Mouse (Mus musculus): ENCODE results near the gene Rcbtb2.

DNA sequence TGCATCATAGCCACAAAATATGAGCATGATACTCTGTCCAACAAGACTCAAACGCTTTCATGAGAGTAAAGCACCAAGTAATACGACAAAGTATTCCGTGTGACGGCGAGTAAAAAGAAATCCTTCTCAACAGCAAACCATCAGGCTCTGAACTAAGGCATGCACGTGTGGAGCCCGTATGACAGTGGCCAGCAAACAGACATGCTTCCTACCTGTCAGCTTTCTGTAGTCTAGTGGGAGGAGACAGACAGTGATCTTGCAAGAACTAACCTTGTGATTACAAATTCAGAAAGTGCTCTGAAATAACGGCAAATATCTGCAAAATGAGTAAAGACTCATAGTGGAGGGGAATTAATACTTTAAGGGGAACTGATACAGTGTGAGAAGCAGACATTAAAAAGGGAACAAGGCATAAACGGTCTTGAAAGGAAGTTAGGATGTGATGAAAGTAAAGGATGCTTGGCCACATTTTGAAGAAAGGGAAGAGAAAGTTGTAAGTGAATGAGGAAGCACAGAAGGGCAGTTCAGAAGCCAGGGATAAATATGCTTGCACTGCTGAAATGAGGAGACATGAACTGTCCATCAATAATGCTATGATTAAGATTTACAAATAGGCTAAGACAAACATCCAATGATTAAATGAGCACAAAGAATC, 99.6 kb downstream of the Rcbtb2 start:
- no peak for TF ChIP-seq CTCF (IDR thresholded peaks at IDR 0.05; ENCODE audit: borderline replicate concordance, extremely low read depth, insufficient read depth, insufficient read length)
- no peak for TF ChIP-seq POLR2A (IDR thresholded peaks at IDR 0.05; ENCODE audit: borderline replicate concordance, extremely low read depth, insufficient read depth, insufficient read length, poor library complexity, severe bottlenecking)
